Mouse (Mus musculus): ENCODE measurements around the gene Dst.
A peak's percentile ranks its signal among the peaks of the same experiment; 100 is the strongest.

Gene Dst

DNA sequence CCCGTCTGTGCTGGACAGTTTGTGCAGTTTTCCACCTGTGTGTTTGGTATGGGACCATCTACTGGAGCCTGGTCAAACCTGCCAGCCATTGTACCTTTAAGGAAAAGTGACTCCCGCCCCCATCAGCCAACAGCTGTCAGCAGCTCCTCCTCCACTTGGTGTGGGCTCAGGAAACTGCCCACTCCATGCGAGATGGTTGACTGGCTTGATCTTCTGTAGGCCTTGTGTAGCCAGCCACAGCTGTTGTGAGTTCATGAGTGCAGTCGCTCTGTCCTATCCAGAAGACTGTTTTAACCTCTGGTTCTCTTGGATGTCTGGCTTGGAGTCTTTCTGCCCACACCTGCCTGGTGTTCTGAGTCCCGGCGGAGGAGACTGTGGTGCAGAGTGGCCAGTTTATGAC, 117.9 kb downstream of the Dst start:
- DNase-seq (ENCODE audit: low read depth, low spot score) = no peak

DNA sequence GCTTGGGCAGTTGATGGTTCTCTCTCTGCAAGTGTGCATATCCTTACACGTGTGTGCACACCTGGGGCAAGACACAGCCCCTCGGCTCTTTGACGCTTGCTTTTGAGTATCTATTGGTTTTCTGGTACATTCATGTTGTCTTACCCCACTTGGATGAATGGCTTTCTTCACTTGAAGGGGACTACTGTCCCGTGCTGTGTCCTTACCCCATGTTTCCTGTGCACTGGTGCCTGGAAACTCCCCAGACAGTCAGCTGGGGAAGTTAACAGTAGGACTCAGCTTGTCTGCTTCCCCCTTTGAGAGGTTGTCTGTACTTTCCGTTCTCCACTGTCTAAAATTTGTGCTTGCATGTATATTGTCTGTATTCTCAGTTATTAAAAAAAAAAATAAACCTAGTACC, 120.7 kb downstream of the Dst start:
- no peak for DNase-seq (ENCODE audit: low read depth, low spot score)

DNA sequence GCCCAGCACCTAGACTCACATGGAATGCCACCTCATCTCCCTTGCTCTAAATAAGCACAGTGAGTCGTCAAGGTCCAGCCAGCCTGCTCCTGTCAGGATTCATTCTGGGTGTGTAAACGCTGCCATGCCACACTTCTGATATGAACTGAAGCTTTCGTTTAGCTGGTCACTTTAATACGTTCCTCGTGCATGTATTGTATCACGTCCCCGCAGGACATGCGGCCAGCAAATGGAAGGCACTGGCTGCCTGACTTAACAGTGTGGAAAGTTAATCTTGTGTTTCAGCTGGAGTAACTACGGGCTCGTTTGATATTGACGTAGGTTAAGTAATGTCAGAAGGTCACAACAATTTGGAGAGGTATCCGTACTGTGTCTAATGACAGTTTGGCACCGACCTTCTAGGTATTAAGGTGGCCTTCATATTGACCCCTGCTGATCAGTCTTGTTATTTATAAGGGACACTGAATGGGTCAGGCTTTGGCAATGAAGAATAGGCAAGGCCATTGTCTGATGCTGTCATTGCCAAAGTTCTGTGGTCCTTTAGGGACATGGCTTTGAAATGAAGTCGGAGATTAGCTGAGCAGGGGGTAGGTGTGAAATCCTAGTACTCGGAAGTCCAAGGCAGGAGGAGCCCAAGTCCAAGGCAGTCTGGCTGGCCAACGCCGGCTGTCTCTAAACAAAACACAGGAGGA, 122.5 kb downstream of the Dst start:
- no peak for DNase-seq (ENCODE audit: low read depth, low spot score)

DNA sequence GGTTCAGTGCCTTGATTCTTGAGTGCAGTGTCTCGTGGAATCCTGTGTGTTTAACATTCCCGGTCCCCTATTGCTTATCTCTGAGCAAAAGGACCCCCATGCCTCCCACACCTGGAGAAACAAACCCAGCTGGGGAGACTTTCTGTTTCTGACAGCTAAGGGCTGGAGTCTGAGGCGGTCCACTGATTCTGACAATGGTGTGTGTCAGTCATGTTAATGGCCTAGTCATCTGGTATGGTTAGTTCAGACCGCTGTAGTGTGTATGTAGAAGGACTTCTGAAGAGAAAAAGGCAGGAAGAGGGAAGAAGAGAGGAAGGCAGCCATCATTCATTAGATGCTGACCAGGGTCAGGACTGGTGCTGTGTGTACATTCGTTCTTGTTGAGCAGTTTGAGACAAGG, 125.0 kb downstream of the Dst start:
- DNase-seq (ENCODE audit: low read depth, low spot score) = no peak

GRCm38 (mm10) chr1:34033478-34033877, 125.5 kb downstream of the Dst start:
- DNase-seq (ENCODE audit: low read depth, low spot score) = no peak

DNA sequence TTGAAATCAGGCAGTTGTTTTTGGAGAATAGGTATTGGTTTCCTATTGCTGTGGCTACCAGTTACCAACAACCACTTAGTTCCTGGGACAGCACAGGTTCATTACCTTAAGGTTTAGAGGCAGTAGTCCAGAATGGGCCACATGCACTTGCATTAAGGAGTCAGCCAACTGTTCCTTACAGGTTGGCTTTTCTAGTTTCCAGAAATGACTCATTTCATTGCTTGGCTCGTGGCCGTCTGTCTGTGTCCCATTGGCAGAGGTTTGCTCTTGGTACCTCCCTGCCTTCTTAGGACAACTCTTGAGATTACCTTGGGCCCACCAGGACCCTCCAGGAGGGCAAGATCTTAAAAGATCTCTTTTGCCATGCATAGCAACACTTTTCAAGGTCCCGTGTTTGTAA, 125.9 kb downstream of the Dst start:
- DNase-seq (ENCODE audit: low read depth, low spot score) = no peak

GRCm38 (mm10) chr1:34036111-34036510, 128.1 kb downstream of the Dst start:
- DNase-seq (ENCODE audit: low read depth, low spot score) = no peak

DNA sequence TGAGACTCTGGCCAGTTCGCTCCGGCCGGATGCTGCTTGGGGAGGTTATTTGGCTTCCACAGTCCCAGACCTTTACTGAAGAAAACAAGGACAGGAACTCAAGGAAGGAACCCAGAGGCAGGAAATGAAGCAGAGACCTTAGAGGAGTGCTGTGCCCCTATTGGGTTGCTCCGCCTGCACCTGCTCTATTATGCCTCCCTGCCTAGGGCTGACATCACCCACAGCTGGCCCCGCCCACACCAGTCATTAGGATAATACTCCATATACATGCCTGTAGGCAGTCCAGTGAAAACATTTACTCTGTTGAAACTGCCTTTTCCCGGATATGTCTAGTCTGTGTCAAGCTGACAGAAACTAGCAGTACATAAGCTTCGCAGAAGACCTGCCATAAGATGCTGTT, 130.5 kb downstream of the Dst start:
- DNase-seq (ENCODE audit: low read depth, low spot score) = no peak

DNA sequence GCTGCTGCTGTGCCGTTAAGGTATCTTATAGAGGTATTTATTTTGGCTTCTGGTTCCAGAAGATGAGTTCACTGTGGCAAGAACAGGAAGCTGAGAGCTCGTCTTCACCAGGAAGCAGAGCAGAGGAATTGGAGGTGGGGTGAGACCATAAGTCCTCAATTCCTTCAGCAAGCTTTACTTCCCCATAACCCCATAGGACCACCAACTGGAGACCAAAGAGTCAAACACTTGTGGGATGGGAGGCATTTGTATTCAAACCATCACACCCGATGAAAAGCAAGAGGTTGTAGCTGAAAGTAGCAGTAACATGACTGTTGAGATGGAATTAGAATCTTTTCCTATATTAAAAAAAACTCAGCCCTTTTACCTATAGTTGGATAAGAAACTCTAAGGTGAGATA, 132.0 kb downstream of the Dst start:
- no peak for DNase-seq (ENCODE audit: low read depth, low spot score)

DNA sequence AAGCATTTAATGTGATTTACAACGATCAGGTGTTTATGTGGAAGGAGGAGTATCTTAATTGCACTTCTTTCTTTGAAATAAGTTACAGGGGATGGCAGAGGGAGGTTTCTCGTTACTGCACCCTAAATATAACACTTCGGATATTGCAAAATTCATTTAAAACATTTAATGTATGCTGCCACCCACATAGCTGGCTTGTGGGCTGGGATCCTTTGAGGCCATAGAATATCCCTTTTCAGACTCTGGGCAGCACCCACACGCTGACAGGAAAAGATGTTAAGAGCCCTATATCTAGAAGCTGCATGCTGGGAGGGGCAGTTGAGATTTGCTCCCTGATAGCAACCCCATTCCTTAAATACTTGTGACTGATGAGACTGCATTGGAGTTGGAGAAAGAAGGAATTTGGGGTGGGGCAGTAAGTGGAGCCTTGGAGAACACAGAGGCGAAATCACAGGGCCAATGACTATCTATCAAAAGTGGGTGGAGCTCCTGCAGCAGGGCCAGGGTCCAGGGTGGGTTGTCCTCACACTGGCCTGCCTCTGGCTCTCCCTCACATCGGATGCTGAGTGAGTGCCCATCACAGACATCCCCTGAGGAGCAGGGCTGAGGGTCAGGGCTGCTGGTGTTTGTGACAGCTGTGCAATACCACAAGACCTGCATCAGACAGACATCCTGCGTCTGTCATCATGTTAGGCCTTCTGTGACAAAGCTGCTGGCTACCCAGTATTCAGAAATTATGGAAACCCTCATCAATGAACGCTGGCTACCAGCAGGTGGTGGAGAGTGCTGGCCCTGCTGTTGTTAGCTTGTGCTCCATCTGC, 133.1 kb downstream of the Dst start:
- DNase-seq (ENCODE audit: low read depth, low spot score) = peak; percentile 20

DNA sequence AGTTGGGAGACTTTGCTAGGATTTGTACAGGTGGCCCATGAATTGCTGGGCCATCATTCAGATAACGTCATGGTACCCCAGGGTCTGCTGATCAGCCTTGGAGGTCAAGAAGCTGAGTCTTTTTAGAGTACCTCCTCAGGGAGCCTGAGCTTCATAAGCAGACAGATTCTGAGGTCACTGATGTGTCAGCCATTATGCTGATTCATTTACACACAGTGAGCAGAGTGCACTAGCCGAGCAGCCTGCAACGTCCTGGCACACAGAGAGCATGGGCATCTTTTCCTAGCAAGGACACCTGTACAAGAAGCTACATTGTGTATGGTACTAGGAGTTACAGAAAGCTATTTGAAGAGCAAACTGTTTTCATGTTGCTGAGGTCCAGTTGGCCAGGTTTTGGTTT, 134.3 kb downstream of the Dst start:
- DNase-seq (ENCODE audit: low read depth, low spot score) = no peak

- DNase-seq (ENCODE audit: low read depth, low spot score) = no peak
Measured at GRCm38 (mm10) chr1:34043327-34043726, 135.3 kb downstream of the Dst start.

DNA sequence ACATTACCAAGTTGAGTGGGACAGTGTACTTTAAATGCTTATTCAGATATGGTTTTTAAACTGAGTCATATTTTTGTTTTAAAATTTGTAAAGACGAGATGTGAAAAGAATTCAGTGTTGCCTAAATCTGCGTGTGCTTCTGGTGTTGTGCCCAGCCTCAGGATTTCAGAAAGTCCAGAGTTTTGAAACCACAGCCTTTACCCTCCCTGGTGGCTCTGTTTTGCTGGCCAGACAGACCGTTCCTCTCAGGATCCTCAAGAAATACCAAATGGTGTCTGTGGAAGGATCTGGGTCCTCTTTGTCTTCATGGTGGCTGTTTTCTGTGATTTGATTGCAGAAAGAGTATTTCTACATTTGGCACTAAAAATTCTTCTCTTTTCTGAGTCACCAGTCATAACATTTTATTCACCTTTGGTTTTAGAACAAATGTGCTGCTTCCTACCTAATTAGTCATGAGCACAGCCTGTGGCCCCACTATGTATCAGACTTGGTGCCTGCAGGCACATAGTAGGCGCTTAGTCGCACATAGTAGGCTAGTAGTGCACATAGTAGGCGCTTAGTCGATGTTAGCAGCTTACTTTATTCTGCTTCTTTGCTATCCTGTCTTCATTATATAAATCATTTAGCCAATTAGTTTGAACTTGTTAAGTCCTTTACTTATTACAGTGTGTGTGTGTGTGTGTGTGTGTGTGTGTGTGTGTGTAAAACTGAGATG, 136.0 kb downstream of the Dst start:
- DNase-seq (ENCODE audit: low read depth, low spot score) = no peak

DNA sequence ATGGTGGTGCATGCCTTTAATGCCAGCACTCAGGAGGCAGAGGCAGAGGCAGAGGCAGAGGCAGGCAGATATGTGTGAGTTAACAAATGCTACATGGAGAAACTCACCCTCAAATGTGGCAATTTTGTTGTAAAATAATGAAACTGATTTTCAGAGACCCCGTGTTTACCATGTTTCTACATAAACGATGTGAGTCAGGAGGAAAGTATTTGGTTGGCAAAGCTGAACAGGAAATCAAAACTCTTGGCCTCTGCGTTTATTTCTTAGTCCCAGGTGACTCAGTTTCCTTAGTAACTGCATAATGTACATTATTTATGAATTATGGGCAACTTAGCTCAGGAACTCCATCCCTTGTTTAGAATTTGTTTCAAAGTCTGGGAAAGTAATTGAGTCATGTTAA, 136.7 kb downstream of the Dst start:
- no peak for DNase-seq (ENCODE audit: low read depth, low spot score)

DNA sequence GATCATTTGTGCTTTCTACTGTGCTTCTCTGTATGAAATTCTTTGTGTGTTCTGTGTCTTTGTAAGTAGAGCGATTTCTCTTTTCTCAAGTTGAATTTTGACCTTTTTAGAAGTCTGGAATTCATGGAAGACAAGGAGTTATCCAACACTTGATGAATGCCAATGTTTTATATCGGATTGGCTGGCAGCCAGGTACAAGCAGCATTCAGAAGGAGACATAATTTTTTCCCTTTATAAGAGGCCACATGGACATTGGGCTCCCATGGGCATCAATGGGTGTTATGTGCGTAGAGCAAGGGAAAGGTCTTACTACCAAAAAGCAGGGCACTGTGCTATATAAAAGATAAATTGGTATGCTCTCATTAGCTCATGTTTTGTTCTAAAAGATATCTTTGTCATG, 139.3 kb downstream of the Dst start:
- DNase-seq (ENCODE audit: low read depth, low spot score) = no peak

DNA sequence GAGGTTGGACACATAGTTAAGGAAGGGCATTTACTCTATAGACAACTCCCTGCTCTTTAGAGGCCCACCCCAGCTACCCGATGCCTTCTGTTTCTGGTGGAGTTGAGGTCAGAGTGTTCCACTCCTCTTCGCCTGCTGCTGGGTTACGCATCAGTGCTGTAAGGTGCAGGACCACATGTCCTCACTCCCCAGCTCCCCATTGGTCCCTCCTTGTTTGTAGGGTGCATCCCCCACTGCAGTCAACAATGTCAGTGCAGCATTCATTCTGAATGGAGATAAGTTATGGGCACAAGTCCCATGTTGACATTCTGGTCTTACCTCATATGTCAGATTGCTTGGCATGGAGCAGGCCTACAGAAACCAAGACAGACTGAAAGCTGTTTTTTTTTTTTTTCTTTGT, 143.2 kb downstream of the Dst start:
- DNase-seq (ENCODE audit: low read depth, low spot score) = no peak

GRCm38 (mm10) chr1:34052422-34052821, 144.4 kb downstream of the Dst start:
- DNase-seq (ENCODE audit: low read depth, low spot score) = no peak

DNA sequence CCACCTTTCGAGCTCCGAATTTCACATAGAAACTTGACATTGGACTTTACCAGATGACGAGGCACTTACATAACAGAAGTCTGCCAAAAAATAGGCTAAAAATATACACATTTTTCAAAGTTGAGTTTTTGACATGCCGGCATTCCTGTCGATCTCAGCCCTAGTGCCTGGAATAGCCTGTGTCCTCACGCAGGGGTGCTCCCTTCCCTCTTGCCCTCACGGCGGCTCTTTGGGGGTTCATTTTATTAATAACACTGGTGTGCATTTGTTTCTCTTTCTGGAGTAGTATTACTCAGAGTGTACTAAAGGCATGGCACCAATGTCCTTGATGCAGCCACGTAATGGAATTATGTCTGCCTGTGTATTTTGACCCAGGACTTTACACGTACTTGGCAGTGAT, 146.9 kb downstream of the Dst start:
- DNase-seq (ENCODE audit: low read depth, low spot score) = no peak

DNA sequence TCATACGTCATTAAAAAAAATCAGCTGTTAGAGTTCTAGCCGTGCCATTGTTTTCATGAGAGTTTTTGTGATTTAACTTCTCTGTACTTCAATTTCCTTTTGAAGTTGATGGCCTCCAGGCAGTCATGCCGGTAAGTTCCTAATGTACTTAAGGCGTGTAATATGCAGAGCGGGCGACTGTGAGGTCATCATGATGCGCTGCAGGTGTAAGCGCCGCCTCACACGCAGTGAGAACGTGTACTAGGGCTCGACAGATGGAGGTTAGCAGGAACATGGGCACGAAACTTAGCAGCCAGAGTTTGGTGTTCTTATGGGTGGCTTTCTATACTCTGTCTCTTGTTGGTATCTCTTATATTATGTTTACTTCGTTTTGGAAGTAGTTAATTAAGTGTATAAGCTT, 148.6 kb downstream of the Dst start:
- DNase-seq (ENCODE audit: low read depth, low spot score) = no peak

DNA sequence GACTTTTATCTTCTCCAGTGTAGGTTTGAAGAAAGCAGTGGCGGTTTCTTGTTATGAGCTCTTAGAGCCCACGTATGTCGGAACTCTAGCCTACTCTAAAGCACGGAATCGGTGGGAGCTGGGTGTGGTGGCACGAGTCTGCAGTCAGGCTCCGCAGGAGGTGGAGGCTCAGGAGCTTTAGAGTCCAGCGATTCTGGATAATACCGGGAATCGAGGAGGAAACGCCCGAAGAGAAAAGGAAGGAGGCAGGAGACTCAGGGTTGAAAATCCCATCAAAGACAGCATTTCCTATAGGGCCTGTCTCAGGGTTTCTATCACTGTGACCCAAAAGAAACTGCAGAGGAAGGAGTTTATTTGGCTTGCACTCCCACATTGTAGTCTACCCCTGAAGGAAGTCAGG, 151.2 kb downstream of the Dst start:
- DNase-seq (ENCODE audit: low read depth, low spot score) = no peak

GRCm38 (mm10) chr1:34060446-34060845, 152.4 kb downstream of the Dst start:
- DNase-seq (ENCODE audit: low read depth, low spot score) = no peak

- no peak for DNase-seq (ENCODE audit: low read depth, low spot score)
Measured at GRCm38 (mm10) chr1:34061078-34061477, 153.1 kb downstream of the Dst start.

DNA sequence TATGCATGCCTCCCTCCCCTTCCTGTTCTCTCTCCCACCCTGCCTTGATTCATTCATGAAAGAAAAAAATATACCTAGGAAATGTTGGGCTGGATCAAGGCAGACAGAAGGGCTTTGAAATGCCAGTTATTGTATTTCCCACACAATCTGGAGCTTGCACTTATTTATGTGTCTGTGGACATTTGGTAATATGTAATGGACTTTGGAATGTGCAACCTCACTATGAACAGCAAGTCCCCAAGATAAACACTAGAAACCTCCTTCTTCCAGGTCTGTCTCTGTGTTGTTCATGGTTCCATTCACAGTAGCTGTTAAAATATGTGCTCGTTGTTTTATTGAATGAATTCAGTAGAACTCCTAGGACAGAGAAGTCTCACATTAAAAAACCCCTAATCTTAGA, 153.8 kb downstream of the Dst start:
- DNase-seq (ENCODE audit: low read depth, low spot score) = no peak
